Mouse (Mus musculus): ENCODE data around the gene Gm9958. TPM values are rescaled to one million over a fixed set of nuclear protein-coding genes. Genes with fewer than 3 reads are reported as not detected.

Gm9958 gene
- total and polyA plus RNA-seq, 2 experiments: 0.97 to 1.2 TPM

DNA sequence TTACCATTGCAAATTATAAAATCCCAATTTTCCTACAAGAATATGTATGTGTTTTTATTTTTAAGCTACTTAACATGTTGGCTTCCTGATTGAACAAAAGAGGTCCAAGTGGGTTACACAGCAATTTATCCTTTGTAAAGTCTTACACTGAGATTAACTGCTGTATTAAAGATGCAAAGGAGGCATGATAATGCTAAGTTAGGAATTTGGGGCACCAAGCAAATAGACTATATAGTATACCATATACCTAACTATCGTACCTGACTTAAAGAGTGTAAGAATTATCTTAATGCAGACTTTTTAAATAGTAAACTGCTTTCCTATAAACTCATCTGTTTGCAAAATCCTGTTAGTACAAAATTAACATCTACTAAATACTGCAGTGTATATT is 27.1 kb upstream of the Gm9958 start:
- H3K27ac ChIP-seq (replicated peaks; ENCODE audit: insufficient read depth, low read depth, low read length): no peak overlapping the region
- H3K4me1 ChIP-seq (ENCODE audit: control insufficient read depth, insufficient read depth, low read length): peaks cover 12% of the 10 kb centered on the region; the same call in 1 of the 2 replicates
- H3K36me3 ChIP-seq (ENCODE audit: control insufficient read depth, insufficient read depth, low read length): no peaks in the 10 kb centered on the region
- no peaks in the 10 kb centered on the region for H3K27me3 ChIP-seq (ENCODE audit: control insufficient read depth, insufficient read depth, low read length)
- H3K79me2 ChIP-seq (ENCODE audit: control insufficient read depth, insufficient read depth, low read length): peaks cover 3% of the 10 kb centered on the region; the same call in 1 of the 2 replicates
- DNase-seq (ENCODE audit: extremely low read depth, low read depth, low spot score): no peak
- WGBS: 83% methylated on average over 1 of the region's 1 CpGs
- no peak overlapping the region for H3K4me3 ChIP-seq (ENCODE audit: insufficient read depth, low read depth, low read length)
- no peak overlapping the region for H3K9ac ChIP-seq (ENCODE audit: low read depth, low read length)
- TF ChIP-seq CTCF (IDR thresholded peaks at IDR 0.05; ENCODE audit: low read depth, low read length) (no peak), POLR2A (IDR thresholded peaks at IDR 0.05; ENCODE audit: extremely low read depth, insufficient read depth, low read length) (no peak)

GRCm38 (mm10) chr5:90340847-90341246 is 26.2 kb upstream of the Gm9958 start:
- WGBS: 13% methylated on average over 4 of the region's 4 CpGs
- Histone ChIP-seq H3K27ac (replicated peaks; ENCODE audit: insufficient read depth, low read depth, low read length) (no peak overlapping the region), H3K9ac (ENCODE audit: low read depth, low read length) (no peak overlapping the region), H3K27me3 (ENCODE audit: control insufficient read depth, insufficient read depth, low read length) (no peaks in the 10 kb centered on the region), H3K36me3 (ENCODE audit: control insufficient read depth, insufficient read depth, low read length) (no peaks in the 10 kb centered on the region), H3K79me2 (ENCODE audit: control insufficient read depth, insufficient read depth, low read length) (peaks cover 2% of the 10 kb centered on the region; the same call in 1 of the 2 replicates), H3K4me1 (ENCODE audit: control insufficient read depth, insufficient read depth, low read length) (peaks cover 11% of the 10 kb centered on the region; the same call in 1 of the 2 replicates), H3K4me3 (ENCODE audit: insufficient read depth, low read depth, low read length) (no peak overlapping the region)
- DNase-seq (ENCODE audit: extremely low read depth, low read depth, low spot score): peak; percentile 67
- no peak for TF ChIP-seq CTCF (IDR thresholded peaks at IDR 0.05; ENCODE audit: low read depth, low read length)
- TF ChIP-seq POLR2A (IDR thresholded peaks at IDR 0.05; ENCODE audit: extremely low read depth, insufficient read depth, low read length): no peak

DNA sequence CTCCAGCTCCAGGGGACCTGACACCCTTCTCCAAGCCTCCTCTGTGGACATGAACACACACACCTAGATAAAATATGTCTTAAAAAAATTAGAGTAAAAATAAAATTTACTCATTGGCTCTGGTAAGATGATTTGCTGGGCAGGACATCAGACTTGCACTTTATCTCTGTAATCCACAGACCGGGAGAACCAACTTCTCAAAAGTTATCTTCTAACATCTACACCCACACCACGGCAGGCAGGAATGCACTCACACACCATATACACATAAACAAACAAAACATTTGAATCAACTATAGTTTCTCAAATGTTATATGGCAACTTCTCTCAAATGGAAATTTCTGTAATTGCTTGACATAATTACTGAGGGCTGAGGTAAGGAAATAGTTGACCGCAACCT is 20.1 kb upstream of the Gm9958 start:
- TF ChIP-seq POLR2A (IDR thresholded peaks at IDR 0.05; ENCODE audit: extremely low read depth, insufficient read depth, low read length) (no peak), CTCF (IDR thresholded peaks at IDR 0.05; ENCODE audit: low read depth, low read length) (no peak)
- H3K27me3 ChIP-seq (ENCODE audit: control insufficient read depth, insufficient read depth, low read length): no peaks in the 10 kb centered on the region
- no peak for DNase-seq (ENCODE audit: extremely low read depth, low read depth, low spot score)
- H3K9ac ChIP-seq (ENCODE audit: low read depth, low read length): no peak overlapping the region
- H3K27ac ChIP-seq (replicated peaks; ENCODE audit: insufficient read depth, low read depth, low read length): no peak overlapping the region
- no peaks in the 10 kb centered on the region; the same call in 1 of the 2 replicates for H3K36me3 ChIP-seq (ENCODE audit: control insufficient read depth, insufficient read depth, low read length)
- H3K4me3 ChIP-seq (ENCODE audit: insufficient read depth, low read depth, low read length): no peak overlapping the region
- H3K79me2 ChIP-seq (ENCODE audit: control insufficient read depth, insufficient read depth, low read length): peaks cover 13% of the 10 kb centered on the region
- peaks cover 3% of the 10 kb centered on the region for H3K4me1 ChIP-seq (ENCODE audit: control insufficient read depth, insufficient read depth, low read length)
- WGBS: 95% methylated on average over 3 of the region's 3 CpGs

DNA sequence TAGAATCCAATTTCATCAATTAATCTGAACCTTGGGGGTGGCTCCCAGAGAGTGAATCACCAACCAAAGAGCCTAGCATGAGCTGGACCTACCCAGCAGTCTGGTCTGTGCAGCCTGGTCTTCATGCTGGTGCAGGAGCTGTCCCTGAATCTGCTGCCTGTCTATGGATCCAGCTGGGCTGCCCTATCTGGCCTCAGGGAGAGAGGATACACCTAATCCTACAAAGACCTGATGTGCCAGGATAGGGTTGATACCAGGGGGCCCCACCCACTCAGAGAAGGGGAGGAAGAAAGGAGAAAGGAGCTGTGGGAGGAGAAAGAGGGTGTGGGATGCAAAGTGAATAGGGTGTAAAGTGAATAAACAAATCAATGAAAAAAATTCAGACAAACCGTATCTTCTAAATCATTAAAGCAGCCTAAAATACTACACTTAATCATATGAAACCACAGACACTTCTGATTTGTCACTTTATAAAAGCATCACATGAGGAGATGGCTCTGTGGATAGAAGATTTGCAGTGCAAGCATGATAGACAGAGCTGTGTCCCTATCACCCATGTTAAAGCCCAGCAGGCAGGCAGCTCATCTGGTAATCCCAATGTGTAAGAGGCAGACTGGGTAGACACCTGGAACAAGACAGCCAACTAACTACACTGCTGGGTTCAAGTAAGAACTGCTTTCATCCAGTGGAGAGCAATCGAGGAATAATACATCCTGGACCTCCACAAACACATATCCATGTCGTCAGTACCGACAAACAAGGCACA is 13.3 kb upstream of the Gm9958 start:
- Histone ChIP-seq H3K79me2 (ENCODE audit: control insufficient read depth, insufficient read depth, low read length) (peaks cover 44% of the 10 kb centered on the region), H3K4me1 (ENCODE audit: control insufficient read depth, insufficient read depth, low read length) (peaks cover 17% of the 10 kb centered on the region), H3K4me3 (ENCODE audit: insufficient read depth, low read depth, low read length) (no peak overlapping the region), H3K27ac (replicated peaks; ENCODE audit: insufficient read depth, low read depth, low read length) (no peak overlapping the region), H3K36me3 (ENCODE audit: control insufficient read depth, insufficient read depth, low read length) (no peaks in the 10 kb centered on the region), H3K9ac (ENCODE audit: low read depth, low read length) (no peak overlapping the region), H3K27me3 (ENCODE audit: control insufficient read depth, insufficient read depth, low read length) (no peaks in the 10 kb centered on the region)
- no peak for DNase-seq (ENCODE audit: extremely low read depth, low read depth, low spot score)
- WGBS: 75% methylated on average over 4 of the region's 4 CpGs
- TF ChIP-seq CTCF (IDR thresholded peaks at IDR 0.05; ENCODE audit: low read depth, low read length) (no peak), POLR2A (IDR thresholded peaks at IDR 0.05; ENCODE audit: extremely low read depth, insufficient read depth, low read length) (no peak)

DNA sequence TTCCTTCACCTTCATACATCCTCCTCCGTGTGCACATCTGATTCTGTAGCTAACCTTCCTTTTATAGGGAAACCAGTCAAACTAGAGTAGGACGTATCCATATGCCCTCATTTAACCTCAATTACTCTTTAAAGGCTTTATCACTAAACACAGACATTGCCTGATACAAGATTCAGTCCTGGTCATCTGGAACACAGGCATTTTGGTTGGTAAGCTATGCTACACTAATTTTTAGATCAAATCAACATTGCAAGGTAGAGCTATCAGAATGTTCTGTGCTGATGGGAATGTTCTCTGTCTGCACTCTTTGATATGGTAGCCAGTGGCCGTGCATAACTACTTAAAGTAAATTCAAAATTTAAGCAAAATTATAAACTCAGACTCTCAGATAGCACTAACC is 11.2 kb upstream of the Gm9958 start:
- 85% methylated on average over 3 of the region's 3 CpGs for WGBS
- no peak overlapping the region for H3K9ac ChIP-seq (ENCODE audit: low read depth, low read length)
- no peak overlapping the region for H3K27ac ChIP-seq (replicated peaks; ENCODE audit: insufficient read depth, low read depth, low read length)
- H3K4me3 ChIP-seq (ENCODE audit: insufficient read depth, low read depth, low read length): no peak overlapping the region
- peaks cover 20% of the 10 kb centered on the region for H3K4me1 ChIP-seq (ENCODE audit: control insufficient read depth, insufficient read depth, low read length)
- no peak for DNase-seq (ENCODE audit: extremely low read depth, low read depth, low spot score)
- TF ChIP-seq POLR2A (IDR thresholded peaks at IDR 0.05; ENCODE audit: extremely low read depth, insufficient read depth, low read length) (no peak), CTCF (IDR thresholded peaks at IDR 0.05; ENCODE audit: low read depth, low read length) (no peak)
- H3K36me3 ChIP-seq (ENCODE audit: control insufficient read depth, insufficient read depth, low read length): no peaks in the 10 kb centered on the region; the same call in 1 of the 2 replicates
- H3K79me2 ChIP-seq (ENCODE audit: control insufficient read depth, insufficient read depth, low read length): peaks cover 39% of the 10 kb centered on the region
- H3K27me3 ChIP-seq (ENCODE audit: control insufficient read depth, insufficient read depth, low read length): no peaks in the 10 kb centered on the region

DNA sequence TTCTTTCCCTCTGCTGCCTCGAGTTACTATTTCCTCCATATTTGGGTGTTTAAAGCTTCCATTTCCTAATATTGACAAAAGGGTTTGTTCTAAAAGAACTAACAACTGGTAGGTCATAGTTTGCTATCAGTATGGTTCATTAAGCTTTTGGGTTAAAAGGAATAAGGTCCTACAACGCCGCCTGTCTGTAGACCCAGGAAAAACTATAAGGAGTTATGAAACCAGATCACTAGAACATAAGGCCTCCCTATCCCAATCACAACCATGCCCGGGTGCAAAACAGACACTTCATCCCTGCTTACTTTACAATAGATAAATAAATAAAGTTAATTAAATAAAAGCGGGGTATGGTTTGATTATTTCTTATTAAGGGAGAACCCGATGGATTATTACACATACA is 2.5 kb upstream of the Gm9958 start:
- Histone ChIP-seq H3K36me3 (ENCODE audit: control insufficient read depth, insufficient read depth, low read length) (peaks cover 3% of the 10 kb centered on the region; the same call in 1 of the 2 replicates), H3K9ac (ENCODE audit: low read depth, low read length) (peak overlapping the region; percentile 99), H3K4me3 (ENCODE audit: insufficient read depth, low read depth, low read length) (peak overlapping the region; percentile 96; the same call in 1 of the 2 replicates), H3K4me1 (ENCODE audit: control insufficient read depth, insufficient read depth, low read length) (peaks cover 18% of the 10 kb centered on the region), H3K27me3 (ENCODE audit: control insufficient read depth, insufficient read depth, low read length) (no peaks in the 10 kb centered on the region), H3K79me2 (ENCODE audit: control insufficient read depth, insufficient read depth, low read length) (peaks cover 16% of the 10 kb centered on the region), H3K27ac (replicated peaks; ENCODE audit: insufficient read depth, low read depth, low read length) (peak overlapping the region; percentile 89; the same call in 1 of the 2 replicates)
- TF ChIP-seq CTCF (IDR thresholded peaks at IDR 0.05; ENCODE audit: low read depth, low read length): peak; percentile 39
- no peak for TF ChIP-seq POLR2A (IDR thresholded peaks at IDR 0.05; ENCODE audit: extremely low read depth, insufficient read depth, low read length)
- peak; percentile 88 for DNase-seq (ENCODE audit: extremely low read depth, low read depth, low spot score)
- WGBS: under 1% methylated on average over 6 of the region's 6 CpGs

Data from liver, adult 2 months (tissue).